Mouse (Mus musculus): ENCODE measurements around the gene Gpr82. TPM values are rescaled to one million over a fixed set of nuclear protein-coding genes. Genes with fewer than 3 reads are reported as not detected.
A peak's percentile ranks its signal among the peaks of the same experiment; 100 is the strongest.

Gpr82 gene
- polyA plus RNA-seq, 1 experiment, result not detected

- Histone ChIP-seq H3K4me1 (ENCODE audit: control insufficient read depth, insufficient read depth, low read length) (no peaks in the 10 kb centered on the region), H3K27ac (ENCODE audit: insufficient read depth, low read length) (no peak overlapping the region), H3K4me3 (replicated peaks; ENCODE audit: insufficient read depth, low read depth, low read length) (no peak overlapping the region), H3K27me3 (ENCODE audit: control insufficient read depth, insufficient read depth, low read length) (no peaks in the 10 kb centered on the region)
- 94% methylated on average over 1 of the region's 1 CpGs for whole genome bisulfite sequencing
- TF ChIP-seq CTCF (IDR thresholded peaks at IDR 0.05; ENCODE audit: borderline replicate concordance, insufficient read depth, low read depth, low read length), result no peak
- no peak for TF ChIP-seq POLR2A (IDR thresholded peaks at IDR 0.05; ENCODE audit: borderline replicate concordance, insufficient read depth, low read length)
- DNase-seq, result no peak
Measured at GRCm38 (mm10) chrX:13636398-13636797, 24.8 kb upstream of the Gpr82 start.

- WGBS, result 51% methylated on average over 2 of the region's 2 CpGs
- DNase-seq, result no peak
- Histone ChIP-seq H3K4me3 (replicated peaks; ENCODE audit: insufficient read depth, low read depth, low read length) (no peak overlapping the region), H3K27me3 (ENCODE audit: control insufficient read depth, insufficient read depth, low read length) (no peaks in the 10 kb centered on the region), H3K4me1 (ENCODE audit: control insufficient read depth, insufficient read depth, low read length) (no peaks in the 10 kb centered on the region), H3K27ac (ENCODE audit: insufficient read depth, low read length) (no peak overlapping the region)
- no peak for TF ChIP-seq CTCF (IDR thresholded peaks at IDR 0.05; ENCODE audit: borderline replicate concordance, insufficient read depth, low read depth, low read length)
- TF ChIP-seq POLR2A (IDR thresholded peaks at IDR 0.05; ENCODE audit: borderline replicate concordance, insufficient read depth, low read length), result no peak
Measured at GRCm38 (mm10) chrX:13638894-13639293, 22.3 kb upstream of the Gpr82 start.

- no peak for TF ChIP-seq CTCF (IDR thresholded peaks at IDR 0.05; ENCODE audit: borderline replicate concordance, insufficient read depth, low read depth, low read length)
- Histone ChIP-seq H3K4me1 (ENCODE audit: control insufficient read depth, insufficient read depth, low read length) (0 out of 2 replicates have a peak, but pooled peaks cover 2% of the 10 kb centered on the region), H3K27ac (ENCODE audit: insufficient read depth, low read length) (no peak overlapping the region), H3K4me3 (replicated peaks; ENCODE audit: insufficient read depth, low read depth, low read length) (no peak overlapping the region), H3K27me3 (ENCODE audit: control insufficient read depth, insufficient read depth, low read length) (no peaks in the 10 kb centered on the region)
- no peak for DNase-seq
- 95% methylated on average over 2 of the region's 2 CpGs for WGBS
Measured at GRCm38 (mm10) chrX:13651889-13652288, 9.3 kb upstream of the Gpr82 start.

- TF ChIP-seq POLR2A (IDR thresholded peaks at IDR 0.05; ENCODE audit: borderline replicate concordance, insufficient read depth, low read length) (no peak), CTCF (IDR thresholded peaks at IDR 0.05; ENCODE audit: borderline replicate concordance, insufficient read depth, low read depth, low read length) (no peak)
- no peaks in the 10 kb centered on the region for H3K27me3 ChIP-seq (ENCODE audit: control insufficient read depth, insufficient read depth, low read length)
- no peak for DNase-seq
- H3K4me3 ChIP-seq (replicated peaks; ENCODE audit: insufficient read depth, low read depth, low read length), result no peak overlapping the region
- H3K4me1 ChIP-seq (ENCODE audit: control insufficient read depth, insufficient read depth, low read length), result 0 out of 2 replicates have a peak, but pooled peaks cover 2% of the 10 kb centered on the region
- WGBS, result 96% methylated on average over 1 of the region's 1 CpGs
- no peak overlapping the region for H3K27ac ChIP-seq (ENCODE audit: insufficient read depth, low read length)
Measured at GRCm38 (mm10) chrX:13652291-13652690, 8.9 kb upstream of the Gpr82 start.

GRCm38 (mm10) chrX:13655005-13655421 is 6.2 kb upstream of the Gpr82 start:
- H3K4me1 ChIP-seq (ENCODE audit: control insufficient read depth, insufficient read depth, low read length), result 0 out of 2 replicates have a peak, but pooled peaks cover 2% of the 10 kb centered on the region
- TF ChIP-seq CTCF (IDR thresholded peaks at IDR 0.05; ENCODE audit: borderline replicate concordance, insufficient read depth, low read depth, low read length), result no peak
- no peak for TF ChIP-seq POLR2A (IDR thresholded peaks at IDR 0.05; ENCODE audit: borderline replicate concordance, insufficient read depth, low read length)
- H3K4me3 ChIP-seq (replicated peaks; ENCODE audit: insufficient read depth, low read depth, low read length), result no peak overlapping the region
- WGBS, result 72% methylated on average over 3 of the region's 3 CpGs
- DNase-seq, result no peak
- no peak overlapping the region for H3K27ac ChIP-seq (ENCODE audit: insufficient read depth, low read length)
- no peaks in the 10 kb centered on the region for H3K27me3 ChIP-seq (ENCODE audit: control insufficient read depth, insufficient read depth, low read length)

- no peak for DNase-seq
- TF ChIP-seq CTCF (IDR thresholded peaks at IDR 0.05; ENCODE audit: borderline replicate concordance, insufficient read depth, low read depth, low read length) (no peak), POLR2A (IDR thresholded peaks at IDR 0.05; ENCODE audit: borderline replicate concordance, insufficient read depth, low read length) (no peak)
- Histone ChIP-seq H3K4me3 (replicated peaks; ENCODE audit: insufficient read depth, low read depth, low read length) (no peak overlapping the region), H3K4me1 (ENCODE audit: control insufficient read depth, insufficient read depth, low read length) (0 out of 2 replicates have a peak, but pooled peaks cover 2% of the 10 kb centered on the region), H3K27me3 (ENCODE audit: control insufficient read depth, insufficient read depth, low read length) (no peaks in the 10 kb centered on the region), H3K27ac (ENCODE audit: insufficient read depth, low read length) (no peak overlapping the region)
- WGBS, result 70% methylated on average over 6 of the region's 6 CpGs
Measured at GRCm38 (mm10) chrX:13655906-13656305, 5.3 kb upstream of the Gpr82 start.

GRCm38 (mm10) chrX:13656721-13657120 is 4.4 kb upstream of the Gpr82 start:
- H3K4me1 ChIP-seq (ENCODE audit: control insufficient read depth, insufficient read depth, low read length), result 0 out of 2 replicates have a peak, but pooled peaks cover 2% of the 10 kb centered on the region
- no peak for TF ChIP-seq CTCF (IDR thresholded peaks at IDR 0.05; ENCODE audit: borderline replicate concordance, insufficient read depth, low read depth, low read length)
- no peak for TF ChIP-seq POLR2A (IDR thresholded peaks at IDR 0.05; ENCODE audit: borderline replicate concordance, insufficient read depth, low read length)
- DNase-seq, result peak; percentile 21 to 28
- 11% methylated on average over 1 of the region's 1 CpGs for WGBS
- no peaks in the 10 kb centered on the region for H3K27me3 ChIP-seq (ENCODE audit: control insufficient read depth, insufficient read depth, low read length)
- H3K27ac ChIP-seq (ENCODE audit: insufficient read depth, low read length), result no peak overlapping the region
- H3K4me3 ChIP-seq (replicated peaks; ENCODE audit: insufficient read depth, low read depth, low read length), result no peak overlapping the region

- DNase-seq, result no peak
- WGBS, result 74% methylated on average over 3 of the region's 3 CpGs
Measured at GRCm38 (mm10) chrX:13658616-13659140, 2.5 kb upstream of the Gpr82 start.

More at GRCm38 (mm10) chrX:13658616-13659140, 2.5 kb upstream of the Gpr82 start:
- Histone ChIP-seq H3K4me3 (replicated peaks; ENCODE audit: insufficient read depth, low read depth, low read length) (no peak overlapping the region), H3K27ac (ENCODE audit: insufficient read depth, low read length) (no peak overlapping the region), H3K4me1 (ENCODE audit: control insufficient read depth, insufficient read depth, low read length) (0 out of 2 replicates have a peak, but pooled peaks cover 2% of the 10 kb centered on the region), H3K27me3 (ENCODE audit: control insufficient read depth, insufficient read depth, low read length) (no peaks in the 10 kb centered on the region)
- TF ChIP-seq POLR2A (IDR thresholded peaks at IDR 0.05; ENCODE audit: borderline replicate concordance, insufficient read depth, low read length), result no peak
- no peak for TF ChIP-seq CTCF (IDR thresholded peaks at IDR 0.05; ENCODE audit: borderline replicate concordance, insufficient read depth, low read depth, low read length)

Data from cerebellum, adult 2 months (tissue).